Mouse (Mus musculus) intestine, embryonic 14.5 days (tissue): ENCODE data around the gene Smarcd3. TPM values are rescaled to one million over a fixed set of nuclear protein-coding genes. Genes with fewer than 3 reads are reported as not detected.
"Not testable (repeated sequence)": the region's sequence is repeated elsewhere in the genome, so short reads cannot be mapped to it uniquely, and the experiment has no call there.

Experiments used
- ATAC-seq: fragments of 200-750 bp; cut with Nextera tagmentation; replicated peaks from 2 replicates; pipeline ENCODE4 v1.8.0; 2017; ENCODE audit warnings: low read depth, moderate number of reproducible peaks, moderate TSS enrichment, moderate library complexity; ENCODE audit not compliant: low FRiP score, low TSS enrichment
- DNase-seq: peaks from one replicate; pipeline ENCODE4 v3.0.0-alpha.2; 2018; ENCODE audit warnings: low spot score
- H3K27ac ChIP-seq: fragments of 300-500 bp; sonication (generic); 2 replicates; pipeline ENCODE4 v1.5.1; 2014; ENCODE audit warnings: low read depth, mild to moderate bottlenecking, control low read depth
- H3K27me3 ChIP-seq: fragments of 300-500 bp; sonication (generic); replicated peaks from 2 replicates; pipeline ENCODE4 v1.6.1; 2014; ENCODE audit warnings: low read length, control low read depth; ENCODE audit not compliant: control insufficient read depth, insufficient read depth
- H3K36me3 ChIP-seq: fragments of 300-500 bp; sonication (generic); 2 replicates; pipeline ENCODE4 v1.6.1; 2014; ENCODE audit warnings: low read length, control low read depth; ENCODE audit not compliant: control insufficient read depth, insufficient read depth
- H3K4me1 ChIP-seq: fragments of 300-500 bp; sonication (generic); replicated peaks from 2 replicates; pipeline ENCODE4 v1.6.1; 2014; ENCODE audit warnings: low read length, control low read depth, mixed read lengths; ENCODE audit not compliant: control insufficient read depth, insufficient read depth
- H3K4me2 ChIP-seq: fragments of 300-500 bp; sonication (generic); 2 replicates; pipeline ENCODE4 v1.6.1; 2014; ENCODE audit warnings: low read length
- H3K4me3 ChIP-seq: fragments of 300-500 bp; sonication (generic); 2 replicates; pipeline ENCODE4 v1.5.1; 2014; ENCODE audit warnings: low read depth, low read length, control low read depth, mixed read lengths
- H3K9ac ChIP-seq: fragments of 300-500 bp; sonication (generic); 2 replicates; pipeline ENCODE4 v1.6.1; 2014; ENCODE audit warnings: mild to moderate bottlenecking, low read length
- H3K9me3 ChIP-seq: fragments of 300-500 bp; sonication (generic); 2 replicates; pipeline ENCODE4 v1.6.1; 2016; ENCODE audit warnings: low read length, control low read depth; ENCODE audit not compliant: control insufficient read depth
- WGBS: fragments of 180-500 bp; shearing (Covaris S2); extraction: QIAGEN DNeasy Blood & Tissue Kit; methylation state at CpG from one replicate; pipeline ENCODE4 v1.1.7; 2014; 5-methylcytosine and 5-hydroxymethylcytosine counted together
- polyA plus RNA-seq: library from polyadenylated mRNA; unstranded; fragments of >200 nt; fragmentation: Nextera tagmentation; extraction: Ambion mirVana; gene quantifications from 2 replicates; pipeline ENCODE4 v1.2.1, GENCODE M21; 2014

Smarcd3 gene
- polyA plus RNA-seq, 1 experiment from 2014 or later = 27.5 TPM

DNA sequence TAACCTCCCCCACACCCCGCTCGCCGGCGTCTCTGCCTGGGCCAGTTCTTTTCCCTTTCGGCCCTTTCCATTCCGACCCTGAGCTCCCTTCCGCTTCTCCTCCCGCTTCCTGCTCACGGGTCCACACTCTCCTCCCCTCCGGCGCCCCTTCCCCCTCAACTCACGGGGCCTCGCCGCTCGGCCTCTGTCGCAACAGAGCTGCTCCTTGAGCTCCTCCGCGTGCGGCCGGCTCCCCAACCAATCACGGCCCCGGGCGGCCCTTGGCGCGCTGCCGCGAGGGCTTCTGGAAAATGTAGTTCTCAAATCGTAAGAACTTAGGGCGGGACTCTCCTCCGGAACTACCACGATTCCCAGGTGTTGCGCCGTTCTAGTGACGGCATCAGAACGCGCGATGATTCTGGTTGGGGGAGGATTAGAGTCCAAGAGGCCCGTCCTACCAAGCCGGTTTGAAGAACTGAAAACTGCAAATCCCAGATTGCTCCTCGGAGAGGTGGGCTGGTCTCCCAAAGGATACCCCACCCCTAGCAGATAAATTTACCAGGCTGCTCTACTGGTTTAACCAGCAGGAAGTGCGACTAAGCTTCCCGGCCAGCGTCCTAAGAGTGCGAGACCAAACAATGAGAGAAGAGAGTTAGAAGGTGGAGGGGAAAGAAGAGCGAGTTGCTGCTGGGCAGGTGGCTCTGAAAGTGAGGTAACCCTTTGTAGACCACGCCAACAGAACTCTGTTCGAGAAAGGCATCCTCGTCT lies 46.9 kb downstream of the Smarcd3 start, which contains the start of gene Abcf2:
Abcf2 (minus strand) TSS at position 285 of the 747 bp plus-strand sequence.
- Histone ChIP-seq H3K9ac (peak within 1 kb of the TSS; percentile 72), H3K27ac (peak within 1 kb of the TSS; percentile 75), H3K9me3 (no peaks in the 10 kb centered on the region), H3K36me3 (peaks cover 30% of the 10 kb centered on the region), H3K27me3 (no peaks in the 10 kb centered on the region), H3K4me3 (peak within 1 kb of the TSS; percentile 61), H3K4me1 (peaks cover 11% of the 10 kb centered on the region), H3K4me2 (peak within 1 kb of the TSS; percentile 76)
- WGBS = under 1% methylated on average over 48 of the region's 48 CpGs
- ATAC-seq (peak; percentile 98), DNase-seq (peak; percentile 100)

DNA sequence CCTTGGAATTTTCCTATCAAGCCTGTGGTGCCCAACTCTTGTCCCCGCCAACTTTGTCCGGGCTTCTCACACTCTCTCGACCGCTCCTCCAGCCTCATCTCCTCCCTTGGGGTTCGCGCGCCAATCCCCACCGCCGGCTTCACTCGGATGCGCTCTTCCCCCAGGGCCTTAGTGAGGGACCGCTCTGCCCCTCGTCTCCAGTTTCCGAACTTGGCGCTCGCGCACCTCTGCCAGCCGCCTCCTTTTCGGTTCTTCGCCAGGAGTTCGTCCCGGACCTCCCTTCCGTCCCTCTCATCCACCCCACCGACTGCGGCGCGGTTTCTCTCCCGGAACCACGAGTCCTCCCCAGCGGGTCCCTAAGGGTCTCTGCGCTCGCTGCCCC lies 47.4 kb downstream of the Smarcd3 start:
- Histone ChIP-seq H3K27me3 (no peaks in the 10 kb centered on the region), H3K9ac (peak overlapping the region; percentile 72), H3K4me2 (peak overlapping the region; percentile 58), H3K9me3 (no peaks in the 10 kb centered on the region), H3K4me3 (peak overlapping the region; percentile 61), H3K27ac (peak overlapping the region; percentile 64; the same call in 1 of the 2 replicates), H3K36me3 (peaks cover 35% of the 10 kb centered on the region), H3K4me1 (peaks cover 11% of the 10 kb centered on the region)
- DNase-seq (no peak), ATAC-seq (peak; percentile 38)
- under 1% methylated on average over 32 of the region's 32 CpGs for WGBS

DNA sequence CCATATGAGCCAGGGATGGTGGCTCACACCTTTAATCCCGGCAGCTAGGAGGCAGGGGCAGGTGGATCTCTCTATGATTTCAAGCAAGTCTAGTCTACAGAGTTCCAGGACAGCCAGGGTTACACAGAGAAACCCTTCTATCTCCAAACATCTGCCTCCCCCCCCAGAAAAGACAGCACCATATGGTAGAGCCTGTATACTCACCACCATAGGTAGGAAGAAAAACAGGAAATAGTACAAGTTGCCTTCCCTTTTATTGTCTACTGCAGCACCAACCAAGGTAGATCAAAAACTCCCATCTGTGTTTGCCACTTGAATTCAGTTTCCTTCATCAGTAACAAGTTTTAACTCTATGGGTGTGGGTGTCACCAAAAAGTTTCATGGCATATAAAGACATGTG lies 48.3 kb downstream of the Smarcd3 start:
- H3K36me3 ChIP-seq = peaks cover 44% of the 10 kb centered on the region
- no peak overlapping the region for H3K4me3 ChIP-seq
- H3K9me3 ChIP-seq = no peaks in the 10 kb centered on the region
- no peak overlapping the region for H3K27ac ChIP-seq
- no peak overlapping the region; the same call in 1 of the 2 replicates for H3K9ac ChIP-seq
- no peak for DNase-seq
- H3K27me3 ChIP-seq = no peaks in the 10 kb centered on the region
- 93% methylated on average over 1 of the region's 1 CpGs for WGBS
- ATAC-seq = no peak
- peaks cover 11% of the 10 kb centered on the region for H3K4me1 ChIP-seq
- peak overlapping the region; percentile 58 for H3K4me2 ChIP-seq

DNA sequence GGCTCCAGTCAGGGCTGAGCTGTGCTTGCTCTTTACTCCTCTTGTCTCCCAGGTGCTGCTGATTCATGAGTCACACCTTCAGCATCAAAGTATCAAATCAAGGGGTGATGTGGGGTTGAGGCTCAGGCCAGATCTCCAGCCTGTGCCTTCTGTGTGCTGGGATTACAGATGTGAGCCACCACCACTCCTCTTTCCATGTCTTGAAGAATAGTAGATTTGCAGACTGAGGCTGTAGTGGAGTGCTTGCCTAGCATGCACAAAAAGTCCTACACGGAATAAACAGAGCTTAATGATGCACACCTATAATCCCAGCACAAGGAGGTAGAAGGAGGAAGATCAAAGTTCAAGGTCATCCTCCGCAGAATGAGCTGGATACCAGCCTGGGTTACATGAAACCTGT lies 67.5 kb downstream of the Smarcd3 start, which contains the start of gene 4931409K22Rik:
4931409K22Rik (minus strand) TSS at position 101 of the 400 bp plus-strand sequence.
- no peaks in the 10 kb centered on the region for H3K36me3 ChIP-seq
- no peak for ATAC-seq

DNA sequence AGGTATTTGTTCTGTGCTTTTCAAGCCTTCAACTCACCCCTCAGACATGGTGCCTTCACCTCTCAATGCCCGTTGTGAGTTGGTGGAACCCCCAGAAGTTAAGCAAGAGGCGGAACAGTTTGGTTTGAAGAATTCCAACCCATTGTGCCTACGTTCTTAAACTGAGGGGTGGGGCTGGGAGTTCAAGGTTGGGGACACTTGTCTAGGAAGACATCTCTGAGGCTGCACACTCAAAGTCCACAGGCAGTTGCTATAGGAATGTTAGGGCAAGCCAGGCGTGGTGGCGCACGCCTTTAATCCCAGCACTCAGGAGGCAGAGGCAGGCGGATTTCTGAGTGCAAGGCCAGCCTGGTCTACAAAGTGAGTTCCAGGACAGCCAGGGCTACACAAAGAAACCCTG lies 68.9 kb downstream of the Smarcd3 start:
- not testable (repeated sequence) for H3K27me3 ChIP-seq, H3K27ac ChIP-seq, H3K4me1 ChIP-seq, DNase-seq, H3K36me3 ChIP-seq, H3K9ac ChIP-seq, H3K4me3 ChIP-seq, H3K4me2 ChIP-seq, H3K9me3 ChIP-seq, ATAC-seq
- WGBS = 90% methylated on average over 7 of the region's 7 CpGs

More for the DNA sequence above, 67.5 kb downstream of the Smarcd3 start, which contains the start of gene 4931409K22Rik:
- H3K4me1 ChIP-seq = no peaks in the 10 kb centered on the region
- H3K9ac ChIP-seq = no peak within 1 kb of the TSS
- no peak within 1 kb of the TSS for H3K4me3 ChIP-seq
- no peaks in the 10 kb centered on the region for H3K9me3 ChIP-seq
- H3K4me2 ChIP-seq = no peak within 1 kb of the TSS
- no peak within 1 kb of the TSS for H3K27ac ChIP-seq
- no peaks in the 10 kb centered on the region; the same call in 1 of the 2 replicates for H3K27me3 ChIP-seq
- no peak for DNase-seq
- WGBS = 68% methylated on average over 2 of the region's 2 CpGs

DNA sequence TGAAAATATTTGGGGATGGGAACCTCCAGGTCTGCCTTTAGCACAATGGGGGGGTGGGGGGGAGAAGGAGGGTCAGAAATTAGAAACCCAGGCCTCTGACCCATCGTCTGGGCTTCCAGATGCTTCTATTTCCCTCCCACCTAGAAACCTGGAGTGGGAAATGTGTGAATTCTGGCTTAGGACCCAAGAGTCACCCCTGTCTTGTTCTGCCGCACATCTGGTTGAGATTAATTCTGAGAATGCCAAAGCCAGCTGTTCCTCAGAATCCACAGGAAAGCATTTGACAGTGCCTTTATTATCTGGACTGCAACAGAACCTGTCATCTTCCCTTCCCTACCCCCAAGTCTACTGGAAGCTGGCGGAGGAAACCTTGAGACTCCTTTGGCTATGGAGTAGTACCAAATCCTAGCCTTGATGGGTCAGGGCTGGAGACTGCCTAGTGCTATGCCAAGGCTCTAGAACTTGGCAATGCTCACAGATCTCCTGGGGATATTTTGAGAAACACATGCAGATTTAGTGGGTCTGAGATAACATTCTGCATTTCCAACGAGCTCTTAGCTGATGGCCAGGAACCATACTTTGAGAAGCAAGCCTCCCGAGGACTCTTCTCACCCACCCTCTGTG lies 70.5 kb downstream of the Smarcd3 start:
- no peak overlapping the region for H3K27ac ChIP-seq
- H3K36me3 ChIP-seq = no peaks in the 10 kb centered on the region
- no peak overlapping the region for H3K9ac ChIP-seq
- no peak for ATAC-seq
- DNase-seq = no peak
- 68% methylated on average over 5 of the region's 5 CpGs for WGBS
- peaks cover 9% of the 10 kb centered on the region for H3K4me1 ChIP-seq
- H3K9me3 ChIP-seq = no peaks in the 10 kb centered on the region
- H3K27me3 ChIP-seq = no peaks in the 10 kb centered on the region; the same call in 1 of the 2 replicates
- H3K4me3 ChIP-seq = no peak overlapping the region
- H3K4me2 ChIP-seq = no peak overlapping the region

DNA sequence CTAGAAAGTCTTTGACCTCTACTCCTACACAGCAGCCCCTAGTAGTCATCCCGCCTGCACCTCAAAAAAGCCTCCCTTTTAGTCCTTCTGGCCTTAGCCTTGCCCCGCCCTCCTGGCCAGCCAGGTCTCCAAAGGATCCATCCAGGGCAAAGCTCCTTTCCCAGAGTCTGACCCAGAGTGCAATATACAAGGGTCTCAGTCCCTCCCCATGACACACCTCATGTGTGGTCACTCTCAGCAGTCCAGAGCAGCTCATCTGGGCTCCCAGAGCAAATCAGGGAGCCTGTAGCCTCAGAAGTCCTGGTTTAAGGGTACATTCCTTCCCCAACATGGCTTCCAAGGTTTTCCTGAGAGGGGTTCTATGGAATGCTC lies 72.9 kb downstream of the Smarcd3 start:
- ATAC-seq (no peak; the same call in 1 of the 2 replicates), DNase-seq (no peak)
- H3K9ac ChIP-seq = no peak overlapping the region
- H3K4me3 ChIP-seq = no peak overlapping the region; the same call in 1 of the 2 replicates
- no peaks in the 10 kb centered on the region for H3K36me3 ChIP-seq
- H3K27me3 ChIP-seq = no peaks in the 10 kb centered on the region; the same call in 1 of the 2 replicates
- H3K4me1 ChIP-seq = peaks cover 9% of the 10 kb centered on the region
- 61% methylated on average over 2 of the region's 2 CpGs for WGBS
- no peak overlapping the region for H3K27ac ChIP-seq
- H3K4me2 ChIP-seq = peak overlapping the region; percentile 40
- no peaks in the 10 kb centered on the region for H3K9me3 ChIP-seq

DNA sequence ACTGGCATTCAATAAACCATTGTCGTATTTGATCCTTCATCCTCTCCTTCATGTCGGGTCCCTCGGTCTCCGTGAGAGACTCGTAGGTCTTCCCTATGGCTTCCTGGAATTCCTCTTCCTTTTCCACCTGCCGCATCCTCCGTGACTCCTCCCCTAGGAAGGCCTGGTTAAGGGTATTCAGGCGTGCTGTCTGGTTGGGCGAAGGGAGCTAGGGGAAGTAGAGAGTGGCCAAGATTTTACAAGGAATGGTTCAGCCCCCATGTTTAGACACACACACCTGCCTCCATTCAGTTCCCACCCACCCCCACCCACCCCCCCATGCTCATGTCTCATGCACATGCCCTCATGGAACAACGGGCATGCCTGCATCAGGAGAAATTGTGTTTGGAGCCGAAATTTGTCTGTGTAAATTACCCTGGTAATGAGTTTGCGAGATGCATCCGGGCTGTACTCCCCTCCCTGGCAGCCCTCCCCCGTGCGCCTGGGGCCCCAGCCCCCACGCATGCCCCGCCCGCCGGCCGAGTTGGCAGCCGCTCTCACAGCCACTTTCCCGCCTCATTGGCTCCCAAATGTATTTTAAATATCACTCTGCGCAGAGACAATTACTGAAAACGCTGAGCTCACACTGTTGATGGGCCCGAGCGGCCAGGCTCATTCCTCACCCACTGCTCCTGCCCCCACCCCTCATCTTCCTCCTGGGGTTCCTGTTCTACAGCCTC lies 73.5 kb downstream of the Smarcd3 start:
- DNase-seq (no peak), ATAC-seq (0 out of 2 replicates have a peak, but pooled peaks have one; percentile 36)
- H3K36me3 ChIP-seq = no peaks in the 10 kb centered on the region
- 27% methylated on average over 26 of the region's 26 CpGs for WGBS
- peak overlapping the region; percentile 40 for H3K4me2 ChIP-seq
- H3K27me3 ChIP-seq = no peaks in the 10 kb centered on the region; the same call in 1 of the 2 replicates
- H3K9me3 ChIP-seq = no peaks in the 10 kb centered on the region
- H3K9ac ChIP-seq = no peak overlapping the region
- no peak overlapping the region for H3K27ac ChIP-seq
- H3K4me1 ChIP-seq = peaks cover 9% of the 10 kb centered on the region
- H3K4me3 ChIP-seq = no peak overlapping the region; the same call in 1 of the 2 replicates
